Mouse (Mus musculus): Measurements from ENCODE around the gene 2300002M23Rik.

- TF ChIP-seq CTCF (IDR thresholded peaks at IDR 0.05; ENCODE audit: low read depth) (no peak), EP300 (IDR thresholded peaks at IDR 0.05; ENCODE audit: low read depth) (no peak)
These were observed 11.0 kb upstream of the 2300002M23Rik start for GRCm38 (mm10) chr17:35556186-35556765.

Measured in heart, postnatal 0 days (tissue).